21 mouse cellular contexts compared by ENCODE assay signal in the genomic region with DNA sequence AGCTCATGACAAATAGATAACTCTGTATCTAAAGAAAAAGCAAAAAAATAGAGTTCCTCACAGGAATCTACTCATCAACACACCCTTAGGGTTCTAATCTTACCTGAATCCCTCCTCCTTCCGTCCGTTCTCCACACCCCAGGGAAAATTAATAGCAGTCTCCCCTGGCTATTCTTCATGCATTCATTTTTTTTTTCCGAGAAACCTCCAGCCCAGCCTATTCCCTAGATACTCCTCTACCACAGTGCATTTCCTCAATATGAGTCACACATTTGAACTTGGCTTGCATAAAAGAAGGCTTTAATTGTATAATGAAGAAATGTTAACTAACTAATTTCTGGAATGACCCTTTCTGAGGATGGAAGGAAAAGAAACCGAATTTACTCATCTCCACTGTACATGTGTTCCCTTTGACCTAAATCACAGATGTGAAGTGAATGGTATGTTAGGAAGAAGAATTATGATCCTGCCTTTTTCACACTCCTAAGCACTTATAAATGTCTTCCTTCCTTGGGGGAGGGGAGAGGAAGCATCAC. TPM values are rescaled to one million over a fixed set of nuclear protein-coding genes. Genes with fewer than 3 reads are reported as not detected.
A peak's percentile ranks its signal among the peaks of the same experiment; 100 is the strongest.
DNase-seq lines count a peak whose midpoint lies in the region; ATAC-seq and TF ChIP-seq lines count a peak whose summit lies in the region.
"Had no signal": no experiment of that assay in that cellular context is flagged by ENCODE, and none has a peak within 500 bp of the region (broad histone marks: within the 10 kb centered on the region; RNA-seq: fewer than 3 reads in every experiment).

No protein-coding gene starts in this region.

- no peaks in the 10 kb centered on the region for H3K27me3 ChIP-seq in kidney, postnatal 0 days (ENCODE audit: insufficient read depth, low read length)
- H3K27me3 ChIP-seq: embryonic facial prominence, embryonic 12.5 days; forebrain, embryonic 13.5 days; heart, embryonic 13.5 days had no signal

- no peaks in the 10 kb centered on the region for H3K9me3 ChIP-seq in kidney, postnatal 0 days (replicated peaks; ENCODE audit: low read length)
- H3K9me3 ChIP-seq: embryonic facial prominence, embryonic 12.5 days; forebrain, embryonic 13.5 days; heart, embryonic 13.5 days; hindbrain, embryonic 10.5 days had no signal

- TF ChIP-seq CTCF in kidney, postnatal 0 days (IDR thresholded peaks at IDR 0.05; ENCODE audit: low read depth), result no peak

- H3K4me2 ChIP-seq in kidney, postnatal 0 days (ENCODE audit: low read length), result no peak overlapping the region
- H3K4me2 ChIP-seq: embryonic facial prominence, embryonic 12.5 days; forebrain, embryonic 13.5 days; heart, embryonic 13.5 days; hindbrain, embryonic 14.5 days had no signal

- H3K27ac ChIP-seq in kidney, postnatal 0 days, result no peak overlapping the region
- H3K27ac ChIP-seq: embryonic facial prominence, embryonic 12.5 days; forebrain, embryonic 13.5 days; gastrocnemius, adult 2 months; hindbrain, embryonic 10.5 days; hindbrain, embryonic 14.5 days had no signal

- H3K4me3 ChIP-seq in kidney, postnatal 0 days (replicated peaks; ENCODE audit: low read depth, low read length), result no peak overlapping the region
- H3K4me3 ChIP-seq: embryonic facial prominence, embryonic 12.5 days; forebrain, embryonic 13.5 days; gastrocnemius, adult 2 months; heart, embryonic 13.5 days; hindbrain, embryonic 10.5 days had no signal

- no peaks in the 10 kb centered on the region for H3K36me3 ChIP-seq in kidney, postnatal 0 days (ENCODE audit: insufficient read depth, low read length)
- H3K36me3 ChIP-seq: embryonic facial prominence, embryonic 12.5 days; heart, embryonic 13.5 days; hindbrain, embryonic 10.5 days had no signal

- 0 out of 2 replicates have a peak, but pooled peaks cover 8% of the 10 kb centered on the region for H3K4me1 ChIP-seq in kidney, postnatal 0 days (replicated peaks; ENCODE audit: insufficient read depth, low read length)
- H3K4me1 ChIP-seq: embryonic facial prominence, embryonic 12.5 days; forebrain, embryonic 13.5 days; hindbrain, embryonic 10.5 days had no signal

- peak; percentile 15 for DNase-seq in heart, adult 8-10 months (ENCODE audit: low spot score)
- no peak for DNase-seq in heart, adult 9 months (ENCODE audit: low spot score in 2 of 2)
- peak; percentile 58 for DNase-seq in kidney, postnatal 0 days (ENCODE audit: low spot score)
- no peak for DNase-seq in kidney, postnatal 10 days
- peak; percentile 84 for DNase-seq in Muller cell, postnatal 12 days (ENCODE audit: inconsistent ontology term)
- DNase-seq in fibroblast of lung, adult 2 months (ENCODE audit: low read depth), result peak; percentile 27
- no peak for DNase-seq in thymus, postnatal 0 days (ENCODE audit: low spot score)
- DNase-seq: adrenal gland, postnatal 10 days; cerebellum, adult 11 months; cerebellum, adult 8-10 months; cerebellum, postnatal 14 days; forebrain, postnatal 0 days; gastrocnemius, adult 2 months; gastrocnemius, postnatal 25 days; heart, postnatal 10 days had no signal

- 41% methylated on average over 4 of the region's 4 CpGs for WGBS in kidney, postnatal 0 days

- ATAC-seq in kidney, postnatal 0 days (replicated peaks; ENCODE audit: low FRiP score, low read depth), result no peak
- ATAC-seq: forebrain, embryonic 13.5 days; forebrain, postnatal 0 days; intestine, embryonic 16.5 days had no signal

- no peak overlapping the region for H3K9ac ChIP-seq in kidney, postnatal 0 days (ENCODE audit: low read depth, low read length)
- H3K9ac ChIP-seq: embryonic facial prominence, embryonic 12.5 days; forebrain, embryonic 13.5 days; forebrain, postnatal 0 days; heart, embryonic 13.5 days; hindbrain, embryonic 14.5 days had no signal

RNA-seq across cellular contexts. Expression of gene Cblb, which starts 43.9 kb away (rescaled TPM):
- 10 to 100 TPM; 11.4 to 14.4 (median 12.7) TPM for total RNA-seq in heart, adult 8-10 months (2022)
- 7.1 and 7.6 TPM in 2 replicates for polyA plus RNA-seq in kidney, postnatal 0 days (2015; fragmentation: Nextera tagmentation; extraction: Ambion mirVana)
- polyA plus RNA-seq in thymus, postnatal 0 days (2015; fragmentation: Nextera tagmentation; extraction: Ambion mirVana), result 8.9 and 9.0 TPM in 2 replicates

Comparison
In these comparisons a context has a peak if more than half of its experiments do, and no peak if none do; other contexts are left out.
1. DNase-seq: peak in heart, adult 8-10 months (single experiment), kidney, postnatal 0 days (single experiment), Muller cell, postnatal 12 days (single experiment) and fibroblast of lung, adult 2 months (single experiment); none in heart, adult 9 months (0 of 2), kidney, postnatal 10 days (single experiment) and thymus, postnatal 0 days (single experiment).